10 mouse cellular contexts compared by ENCODE assay signal in genomic region chr12:33966490-33967415, GRCm38 (mm10). TPM values are rescaled to one million over a fixed set of nuclear protein-coding genes. Genes with fewer than 3 reads are reported as not detected.
A peak's percentile ranks its signal among the peaks of the same experiment; 100 is the strongest.
DNase-seq lines count a peak whose midpoint lies in the region; ATAC-seq lines count a peak whose summit lies in the region.
"Had no signal": no experiment of that assay in that cellular context is flagged by ENCODE, and none has a peak within 500 bp of the region (broad histone marks: within the 10 kb centered on the region; RNA-seq: fewer than 3 reads in every experiment).

No protein-coding gene starts in this region.

- no peaks in the 10 kb centered on the region for H3K9me3 ChIP-seq in kidney, embryonic 15.5 days (replicated peaks)
- no peaks in the 10 kb centered on the region for H3K9me3 ChIP-seq in heart, embryonic 16.5 days (replicated peaks; ENCODE audit: control insufficient read depth, low read length)
- H3K9me3 ChIP-seq in midbrain, embryonic 13.5 days, result no peaks in the 10 kb centered on the region

- peak overlapping the region; percentile 31 for H3K4me3 ChIP-seq in kidney, embryonic 15.5 days (replicated peaks)
- H3K4me3 ChIP-seq in heart, embryonic 16.5 days (ENCODE audit: low read length), result peak overlapping the region; percentile 37
- peak overlapping the region; percentile 24 for H3K4me3 ChIP-seq in midbrain, embryonic 13.5 days (replicated peaks)

- H3K27ac ChIP-seq in kidney, embryonic 15.5 days, result no peak overlapping the region
- H3K27ac ChIP-seq in heart, embryonic 16.5 days (ENCODE audit: low read length), result no peak overlapping the region
- H3K27ac ChIP-seq in midbrain, embryonic 13.5 days, result no peak overlapping the region

- ATAC-seq in kidney, embryonic 15.5 days (replicated peaks; ENCODE audit: low FRiP score), result peak; percentile 44; the same call in 1 of the 2 replicates
- no peak for ATAC-seq in heart, embryonic 16.5 days (replicated peaks; ENCODE audit: extremely low read depth, insufficient read depth, low FRiP score)
- peak; percentile 17 for ATAC-seq in midbrain, embryonic 13.5 days
- ATAC-seq: Patski had no signal

- DNase-seq in kidney, adult 18-20 months, result no peak
- peak; percentile 78 for DNase-seq in embryo, embryonic 10 days (ENCODE audit: low spot score)
- no peak for DNase-seq in natural killer cell, adult 2 months (ENCODE audit: low spot score in 2 of 2)
- DNase-seq in B cell, adult 2 months, result no peak
- DNase-seq in adrenal gland, adult 8-10 months, result no peak

- WGBS in kidney, embryonic 15.5 days, result 2% methylated on average over 35 of the region's 35 CpGs
- 3% methylated on average over 35 of the region's 35 CpGs for WGBS in heart, embryonic 16.5 days
- WGBS in midbrain, embryonic 13.5 days, result under 1% methylated on average over 35 of the region's 35 CpGs

- peaks cover 28% of the 10 kb centered on the region for H3K4me1 ChIP-seq in kidney, embryonic 15.5 days
- peaks cover 3% of the 10 kb centered on the region; the same call in 1 of the 2 replicates for H3K4me1 ChIP-seq in heart, embryonic 16.5 days (ENCODE audit: control insufficient read depth, insufficient read depth, low read length)
- H3K4me1 ChIP-seq in midbrain, embryonic 13.5 days (replicated peaks), result peaks cover 27% of the 10 kb centered on the region

- H3K4me2 ChIP-seq in kidney, embryonic 15.5 days, result peak overlapping the region; percentile 58
- H3K4me2 ChIP-seq in heart, embryonic 16.5 days (ENCODE audit: low read depth, low read length), result peak overlapping the region; percentile 58
- peak overlapping the region; percentile 47 for H3K4me2 ChIP-seq in midbrain, embryonic 13.5 days (replicated peaks)

- H3K27me3 ChIP-seq in kidney, embryonic 15.5 days, result peaks cover 95% of the 10 kb centered on the region
- H3K27me3 ChIP-seq in heart, embryonic 16.5 days (ENCODE audit: control insufficient read depth, insufficient read depth, low read length), result peaks cover 77% of the 10 kb centered on the region
- peaks cover 97% of the 10 kb centered on the region for H3K27me3 ChIP-seq in midbrain, embryonic 13.5 days
- H3K27me3 ChIP-seq: Patski had no signal

- H3K9ac ChIP-seq in kidney, embryonic 15.5 days, result no peak overlapping the region
- H3K9ac ChIP-seq in heart, embryonic 16.5 days (ENCODE audit: low read length), result no peak overlapping the region
- H3K9ac ChIP-seq in midbrain, embryonic 13.5 days (replicated peaks), result no peak overlapping the region

- no peaks in the 10 kb centered on the region for H3K36me3 ChIP-seq in kidney, embryonic 15.5 days
- no peaks in the 10 kb centered on the region for H3K36me3 ChIP-seq in heart, embryonic 16.5 days (ENCODE audit: control insufficient read depth, insufficient read depth)
- no peaks in the 10 kb centered on the region for H3K36me3 ChIP-seq in midbrain, embryonic 13.5 days

RNA-seq across cellular contexts. Expression of gene Twist1, which starts 9.3 kb away (rescaled TPM):
- 4.9 and 5.1 TPM in 2 replicates for polyA plus RNA-seq in kidney, embryonic 15.5 days (2015; fragmentation: Nextera tagmentation; extraction: Ambion mirVana)
- polyA plus RNA-seq in heart, embryonic 16.5 days (2015; fragmentation: Nextera tagmentation; extraction: Ambion mirVana), result 1.4 and 1.9 TPM in 2 replicates
- 1.0 and 1.7 TPM in 2 replicates for polyA plus RNA-seq in midbrain, embryonic 13.5 days (2015; fragmentation: Nextera tagmentation; extraction: Ambion mirVana)
- total RNA-seq in adrenal gland, adult 8-10 months (2022), result 1 to 10 TPM; 4.9 to 7.5 (median 5.8) TPM

RNA-seq across cellular contexts. Expression of gene Ferd3l, which starts 38.5 kb away (rescaled TPM):
- polyA plus RNA-seq in kidney, embryonic 15.5 days (2015; fragmentation: Nextera tagmentation; extraction: Ambion mirVana), result not detected in 2 replicates
- polyA plus RNA-seq in heart, embryonic 16.5 days (2015; fragmentation: Nextera tagmentation; extraction: Ambion mirVana), result not detected in 2 replicates
- 1.3 and 3.5 TPM in 2 replicates for polyA plus RNA-seq in midbrain, embryonic 13.5 days (2015; fragmentation: Nextera tagmentation; extraction: Ambion mirVana)
- not detected for total RNA-seq in adrenal gland, adult 8-10 months (2022)
- total RNA-seq: heart, postnatal 36 days had no signal
- polyA plus RNA-seq: Patski had no signal
